Mouse (Mus musculus): Measurements from ENCODE around the gene Myoc.
"Not testable (repeated sequence)": the region's sequence is repeated elsewhere in the genome, so short reads cannot be mapped to it uniquely, and the experiment has no call there.

The Myoc gene

DNA sequence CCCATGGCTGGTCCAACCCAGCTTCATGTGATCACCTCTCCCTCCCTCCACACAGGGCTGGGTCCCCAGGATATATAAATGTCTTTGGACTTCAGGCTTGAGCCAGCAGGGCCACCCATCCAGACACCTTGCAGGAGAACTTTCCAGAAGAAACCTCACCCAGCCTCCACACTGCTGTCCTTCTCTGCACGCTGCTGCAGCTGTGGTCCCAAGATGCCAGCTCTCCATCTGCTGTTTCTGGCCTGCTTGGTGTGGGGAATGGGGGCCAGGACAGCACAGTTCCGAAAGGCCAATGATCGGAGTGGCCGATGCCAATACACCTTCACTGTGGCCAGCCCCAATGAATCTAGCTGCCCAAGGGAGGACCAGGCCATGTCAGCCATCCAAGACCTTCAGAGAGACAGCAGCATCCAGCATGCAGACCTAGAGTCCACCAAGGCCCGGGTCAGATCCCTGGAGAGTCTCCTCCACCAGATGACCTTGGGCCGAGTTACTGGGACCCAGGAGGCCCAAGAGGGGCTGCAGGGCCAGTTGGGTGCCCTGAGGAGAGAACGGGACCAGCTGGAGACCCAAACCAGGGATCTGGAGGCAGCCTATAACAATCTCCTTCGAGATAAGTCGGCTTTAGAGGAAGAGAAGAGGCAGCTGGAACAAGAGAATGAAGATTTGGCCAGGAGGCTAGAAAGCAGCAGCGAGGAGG, at the start of gene Myoc:
Gene Myoc, plus strand, starts transcription at position 105 of the 700 bp plus-strand sequence.
- no peak for DNase-seq

- DNase-seq, result peak in 1 of 2 experiments; percentile 4
Measured at GRCm38 (mm10) chr1:162589443-162589842, 49.5 kb upstream of the Myoc start.

GRCm38 (mm10) chr1:162590415-162590997, 48.4 kb upstream of the Myoc start:
- no peak for DNase-seq

DNA sequence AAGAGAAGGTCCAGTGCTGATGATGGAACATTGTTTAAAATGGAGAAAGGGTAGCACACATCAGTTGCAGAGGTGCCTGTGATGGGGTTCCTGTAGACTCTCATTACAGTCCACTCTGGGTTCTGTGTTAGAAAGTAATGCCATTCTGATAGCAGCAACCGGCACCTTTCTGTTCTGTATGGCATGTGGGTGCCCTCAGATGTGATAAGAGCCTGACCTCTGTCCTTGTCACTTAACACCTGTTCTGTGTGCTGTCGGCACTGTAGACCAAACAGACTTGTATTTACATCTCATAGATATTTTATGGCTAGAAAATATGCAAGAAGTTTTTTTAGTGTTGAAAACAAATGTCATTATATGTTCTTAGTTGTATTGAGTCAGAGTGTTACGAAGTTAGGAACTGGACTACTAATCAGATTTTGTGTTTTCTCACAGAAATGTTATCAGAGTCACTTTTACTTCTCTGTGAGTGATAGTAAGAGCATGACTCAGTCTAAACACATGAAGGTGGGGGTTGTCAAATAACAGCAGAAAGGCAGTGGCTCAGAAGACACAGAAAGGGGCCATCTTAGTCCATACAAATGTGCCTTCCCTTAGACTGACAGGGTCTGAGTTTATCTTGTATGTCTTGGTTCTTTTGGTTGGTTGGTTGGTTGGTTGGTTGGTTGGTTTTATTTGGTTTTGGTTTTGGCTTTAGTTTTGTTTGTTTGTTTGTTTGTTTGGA, 41.4 kb upstream of the Myoc start:
- DNase-seq, result no peak

- DNase-seq, result no peak
Measured at GRCm38 (mm10) chr1:162599617-162600016, 39.3 kb upstream of the Myoc start.

GRCm38 (mm10) chr1:162601288-162601687, 37.7 kb upstream of the Myoc start:
- DNase-seq, result no peak

DNA sequence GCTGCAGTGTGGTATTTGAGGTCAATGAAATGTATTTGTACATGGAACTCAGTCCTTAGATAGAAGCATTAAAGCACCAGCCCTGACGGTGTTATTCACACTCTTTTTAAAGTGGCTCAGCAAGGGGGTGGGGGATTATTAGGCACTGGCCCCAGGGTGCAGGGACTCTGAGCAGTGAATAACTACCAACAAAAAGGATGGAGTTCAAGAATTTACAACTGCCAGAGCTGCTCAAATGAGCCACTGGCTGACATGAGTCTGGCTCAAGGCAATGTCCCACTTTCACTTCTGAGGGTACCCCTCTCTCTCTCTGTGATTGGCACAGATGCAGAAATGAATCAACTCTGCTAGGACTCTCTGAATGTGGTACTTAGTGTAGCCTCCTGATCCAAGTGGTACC, 30.8 kb upstream of the Myoc start:
- DNase-seq, result no peak

- no peak for DNase-seq
Measured at GRCm38 (mm10) chr1:162609633-162610250, 29.2 kb upstream of the Myoc start.

DNA sequence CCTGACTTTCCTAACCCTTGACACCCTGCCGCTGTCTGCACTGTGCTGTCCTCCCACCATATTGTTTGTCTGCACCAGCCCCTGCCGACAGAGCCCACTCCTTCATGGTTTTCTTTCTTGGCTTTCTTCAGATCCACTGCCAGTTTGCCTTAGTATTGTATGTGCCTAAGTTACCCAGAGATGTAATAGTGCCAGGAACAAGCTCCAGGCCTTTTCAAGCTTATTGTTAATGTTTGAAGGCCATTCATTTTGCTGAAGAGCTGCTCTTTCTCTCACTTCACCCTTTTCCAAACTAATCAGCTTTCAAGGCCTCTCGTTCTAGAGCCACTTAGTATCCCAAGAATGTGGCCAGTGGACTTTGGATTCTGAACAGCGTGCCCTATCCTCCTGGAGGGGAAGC, 27.8 kb upstream of the Myoc start:
- no peak for DNase-seq

GRCm38 (mm10) chr1:162615511-162615910, 23.4 kb upstream of the Myoc start:
- DNase-seq, result no peak

DNA sequence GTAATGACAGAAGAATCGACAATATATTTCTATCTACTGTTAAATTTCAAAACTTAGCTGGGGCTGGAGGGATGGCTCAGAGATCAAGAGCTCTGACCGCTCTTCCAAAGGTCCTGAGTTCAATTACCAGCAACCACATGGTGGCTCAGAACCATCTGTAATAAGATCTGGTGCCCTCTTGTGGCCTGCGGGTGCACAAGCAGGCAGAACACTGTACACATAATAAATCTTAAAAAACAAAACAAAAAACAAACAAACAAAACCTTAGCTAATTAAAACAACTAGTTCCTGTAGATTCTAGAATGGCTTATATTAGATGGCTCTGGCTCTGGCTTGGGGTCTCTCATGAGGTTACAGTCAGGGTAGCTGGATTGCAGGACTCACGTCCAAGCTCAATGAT, 18.5 kb upstream of the Myoc start:
- no peak for DNase-seq

GRCm38 (mm10) chr1:162623895-162624294, 15.1 kb upstream of the Myoc start:
- DNase-seq, result no peak

DNA sequence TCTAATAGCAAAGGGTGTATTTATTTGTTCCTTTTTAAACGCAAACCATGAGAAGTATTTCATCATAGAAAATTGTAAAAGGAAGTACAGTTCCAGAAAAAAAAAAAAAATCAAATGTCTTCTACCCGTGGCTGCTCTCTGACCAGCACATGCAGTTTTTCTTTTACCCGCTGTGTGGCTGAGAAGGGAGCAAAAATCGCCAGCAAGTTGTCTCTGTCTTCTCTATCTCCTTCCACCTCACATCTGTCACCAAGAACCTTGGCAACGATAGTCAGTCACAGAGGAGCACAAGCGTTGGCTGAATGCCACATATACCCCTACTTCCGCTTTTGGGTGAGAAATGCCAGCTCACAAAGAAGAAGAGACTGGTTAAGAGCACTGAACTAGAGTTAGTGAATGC, 13.7 kb upstream of the Myoc start:
- no peak for DNase-seq

- DNase-seq, result peak; percentile 53 to 78
Measured at GRCm38 (mm10) chr1:162627821-162628220, 11.1 kb upstream of the Myoc start.

DNA sequence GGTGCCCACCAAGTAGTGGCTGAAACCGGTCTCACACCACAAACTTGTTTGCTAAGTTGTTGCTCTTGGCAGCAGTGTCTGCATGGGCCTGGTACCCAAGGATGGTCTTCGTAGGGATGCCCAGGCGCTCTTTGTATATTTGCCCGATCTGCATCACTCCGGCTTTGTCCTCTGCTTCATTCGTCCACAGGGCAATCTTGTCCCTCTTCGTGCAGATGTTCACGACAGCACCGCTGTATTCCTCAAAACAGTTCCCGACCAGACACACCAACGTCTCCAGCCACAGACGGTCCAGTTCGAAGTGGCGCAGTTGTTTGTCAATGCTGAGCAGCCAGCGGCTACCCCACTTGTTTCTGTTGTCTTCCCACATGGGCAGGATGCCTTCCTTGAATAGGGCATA, 10.6 kb upstream of the Myoc start:
- DNase-seq, result not testable (repeated sequence)

DNA sequence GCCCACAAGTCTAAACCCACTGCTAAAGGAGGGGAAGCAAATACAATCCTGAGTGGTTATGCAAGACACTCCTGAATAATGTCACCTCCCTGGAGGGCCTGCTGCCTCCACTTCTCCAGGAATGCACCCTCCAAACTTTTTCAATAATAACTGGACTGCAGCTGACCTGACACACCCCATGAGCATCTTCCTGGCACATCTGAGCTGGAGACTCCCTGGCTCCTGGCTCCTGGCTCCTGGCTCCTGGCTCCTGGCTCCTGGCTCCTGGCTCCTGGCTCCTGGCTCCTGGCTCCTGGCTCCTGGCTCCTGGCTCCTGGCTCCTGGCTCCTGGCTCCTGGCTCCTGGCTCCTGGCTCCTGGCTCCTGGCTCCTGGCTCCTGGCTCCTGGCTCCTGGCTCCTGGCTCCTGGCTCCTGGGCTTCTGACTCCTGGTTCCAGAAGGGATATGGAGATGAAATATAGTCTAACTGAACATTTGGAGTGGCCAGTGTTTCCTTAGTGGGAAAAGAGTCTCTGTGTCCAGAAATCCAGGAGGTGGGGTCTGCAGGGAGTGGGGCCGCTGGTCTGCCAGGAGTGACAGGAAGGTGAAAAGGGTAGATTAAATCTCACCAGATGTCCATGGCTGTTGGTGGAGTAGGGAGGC, 3.5 kb upstream of the Myoc start:
- DNase-seq, result not testable (repeated sequence)

DNA sequence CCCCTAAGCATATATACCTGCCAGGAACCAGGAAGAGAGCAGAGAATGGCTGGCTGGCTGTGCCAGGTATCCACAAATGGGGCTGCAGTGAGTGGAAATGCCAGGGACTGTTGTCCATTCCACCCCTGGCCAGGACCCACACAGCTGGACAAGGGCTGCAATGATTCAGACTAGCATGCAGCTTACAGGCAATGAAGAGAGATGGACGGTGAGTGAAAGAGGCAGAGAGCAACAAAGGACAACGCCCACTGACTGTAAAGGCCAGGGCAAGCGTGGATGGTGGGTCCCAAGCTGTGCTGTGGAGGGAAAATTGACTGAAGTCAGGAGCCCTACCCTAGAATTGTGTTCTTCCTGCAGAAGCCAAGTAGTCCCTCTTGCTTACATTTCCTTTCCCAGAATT, 2.4 kb upstream of the Myoc start:
- DNase-seq, result no peak

GRCm38 (mm10) chr1:162638535-162638934, 420 bp upstream of the Myoc start:
- no peak for DNase-seq

DNA sequence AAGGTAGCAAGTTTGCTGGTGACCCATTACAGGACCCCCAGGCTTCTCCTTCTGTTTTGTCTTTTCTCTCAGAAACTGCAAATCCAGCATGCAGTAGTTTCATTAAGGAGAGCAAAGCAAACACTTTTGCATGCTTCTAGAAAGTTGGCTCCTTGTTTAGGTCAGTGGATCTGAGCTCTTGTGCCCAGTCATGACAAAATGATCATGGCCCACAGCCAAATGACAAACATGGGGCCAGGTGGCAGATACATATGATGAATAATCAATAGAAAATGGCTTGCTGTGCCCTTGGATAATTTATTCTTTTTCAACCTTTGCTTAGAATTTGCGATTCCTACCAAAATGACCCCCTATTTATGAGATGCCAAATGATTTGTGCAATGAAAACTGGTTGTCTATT, 906 bp downstream of the Myoc start:
- DNase-seq, result no peak

GRCm38 (mm10) chr1:162642591-162642990, 3.6 kb downstream of the Myoc start:
- no peak for DNase-seq

DNA sequence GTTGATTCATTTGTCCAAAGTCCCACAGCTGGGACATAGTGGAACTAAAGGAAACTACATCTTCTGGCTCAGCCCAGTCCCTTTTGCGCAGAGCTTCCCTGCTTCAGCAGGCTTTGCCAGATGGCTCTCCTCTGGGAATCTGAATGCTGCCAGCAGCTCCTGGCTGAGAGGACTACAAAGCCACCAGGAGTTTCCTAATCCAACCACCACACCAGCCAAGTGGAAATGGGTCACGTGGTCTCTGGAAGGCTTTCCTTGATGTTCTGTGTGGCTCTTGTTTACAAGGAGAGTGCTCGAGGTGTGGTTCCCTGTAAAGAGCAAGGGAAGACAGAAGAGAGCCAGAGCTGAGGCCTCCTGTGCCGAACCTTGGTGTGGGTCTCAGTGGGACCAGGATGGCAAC, 4.8 kb downstream of the Myoc start:
- DNase-seq, result peak; percentile 14 to 70

- DNase-seq, result no peak
Measured at GRCm38 (mm10) chr1:162646083-162646686, 7.2 kb downstream of the Myoc start.

DNA sequence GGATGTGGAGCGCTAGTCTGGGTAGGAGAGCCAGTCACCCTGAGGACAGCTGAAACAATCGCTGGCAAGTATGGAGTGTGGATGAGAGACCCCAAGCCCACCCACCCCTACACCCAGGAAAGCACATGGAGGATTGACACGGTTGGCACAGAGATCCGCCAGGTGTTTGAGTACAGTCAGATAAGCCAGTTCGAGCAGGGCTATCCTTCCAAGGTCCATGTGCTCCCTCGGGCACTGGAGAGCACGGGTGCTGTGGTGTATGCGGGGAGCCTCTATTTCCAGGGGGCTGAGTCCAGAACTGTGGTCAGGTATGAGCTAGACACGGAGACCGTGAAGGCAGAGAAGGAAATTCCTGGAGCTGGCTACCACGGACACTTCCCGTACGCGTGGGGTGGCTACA, 9.5 kb downstream of the Myoc start:
- peak in 1 of 2 experiments; percentile 28 for DNase-seq

All from kidney, postnatal 25 days (tissue).